Mouse (Mus musculus): Measurements from ENCODE around the gene St3gal5.
A peak's percentile ranks its signal among the peaks of the same experiment; 100 is the strongest.
"Not testable (repeated sequence)": the region's sequence is repeated elsewhere in the genome, so short reads cannot be mapped to it uniquely, and the experiment has no call there.

St3gal5 gene

GRCm38 (mm10) chr6:72097181-72097995 lies at the start of gene St3gal5:
TSS of gene St3gal5 (plus strand) at chr6:72097592.
- DNase-seq (ENCODE audit: low spot score in 2 of 2): peak; percentile 78 to 81

GRCm38 (mm10) chr6:72048643-72049042 lies 48.7 kb upstream of the St3gal5 start:
- no peak for DNase-seq (ENCODE audit: low spot score in 2 of 2)

GRCm38 (mm10) chr6:72049941-72050340 lies 47.5 kb upstream of the St3gal5 start:
- no peak for DNase-seq (ENCODE audit: low spot score in 2 of 2)

GRCm38 (mm10) chr6:72050827-72051226 lies 46.6 kb upstream of the St3gal5 start:
- DNase-seq (ENCODE audit: low spot score in 2 of 2): no peak

- no peak for DNase-seq (ENCODE audit: low spot score in 2 of 2)
These were observed 46.1 kb upstream of the St3gal5 start for GRCm38 (mm10) chr6:72051247-72051646.

GRCm38 (mm10) chr6:72051757-72052156 lies 45.6 kb upstream of the St3gal5 start:
- DNase-seq (ENCODE audit: low spot score in 2 of 2): no peak

GRCm38 (mm10) chr6:72056548-72056947 lies 40.8 kb upstream of the St3gal5 start:
- no peak for DNase-seq (ENCODE audit: low spot score in 2 of 2)

- no peak for DNase-seq (ENCODE audit: low spot score in 2 of 2)
These were observed 38.9 kb upstream of the St3gal5 start for GRCm38 (mm10) chr6:72058398-72058889.

GRCm38 (mm10) chr6:72060677-72061076 lies 36.7 kb upstream of the St3gal5 start:
- not testable (repeated sequence) for DNase-seq (ENCODE audit: low spot score in 2 of 2)

GRCm38 (mm10) chr6:72063718-72064117 lies 33.7 kb upstream of the St3gal5 start:
- DNase-seq (ENCODE audit: low spot score in 2 of 2): no peak

GRCm38 (mm10) chr6:72065988-72066387 lies 31.4 kb upstream of the St3gal5 start:
- no peak for DNase-seq (ENCODE audit: low spot score in 2 of 2)

- no peak for DNase-seq (ENCODE audit: low spot score in 2 of 2)
These were observed 29.0 kb upstream of the St3gal5 start for GRCm38 (mm10) chr6:72068436-72068835.

- no peak for DNase-seq (ENCODE audit: low spot score in 2 of 2)
These were observed 26.0 kb upstream of the St3gal5 start for GRCm38 (mm10) chr6:72071281-72071870.

GRCm38 (mm10) chr6:72073781-72074180 lies 23.6 kb upstream of the St3gal5 start:
- no peak for DNase-seq (ENCODE audit: low spot score in 2 of 2)

- DNase-seq (ENCODE audit: low spot score in 2 of 2): no peak
These were observed 20.9 kb upstream of the St3gal5 start for GRCm38 (mm10) chr6:72076512-72076911.

- no peak for DNase-seq (ENCODE audit: low spot score in 2 of 2)
These were observed 19.2 kb upstream of the St3gal5 start for GRCm38 (mm10) chr6:72078178-72078577.

- no peak for DNase-seq (ENCODE audit: low spot score in 2 of 2)
These were observed 15.9 kb upstream of the St3gal5 start for GRCm38 (mm10) chr6:72081318-72082024.

- DNase-seq (ENCODE audit: low spot score in 2 of 2): no peak
These were observed 10.0 kb upstream of the St3gal5 start for GRCm38 (mm10) chr6:72087402-72087801.

GRCm38 (mm10) chr6:72089865-72090264 lies 7.5 kb upstream of the St3gal5 start:
- no peak for DNase-seq (ENCODE audit: low spot score in 2 of 2)

- no peak for DNase-seq (ENCODE audit: low spot score in 2 of 2)
These were observed 6.4 kb upstream of the St3gal5 start for GRCm38 (mm10) chr6:72091007-72091406.

GRCm38 (mm10) chr6:72093121-72093520 lies 4.3 kb upstream of the St3gal5 start:
- DNase-seq (ENCODE audit: low spot score in 2 of 2): no peak

GRCm38 (mm10) chr6:72096217-72096616 lies 1.2 kb upstream of the St3gal5 start:
- DNase-seq (ENCODE audit: low spot score in 2 of 2): no peak

All from frontal cortex, postnatal 25 days (tissue).